Mouse (Mus musculus) right cerebral cortex, adult 2 months (tissue): Measurements from ENCODE around the gene Trf.

Experiments used
- DNase-seq, 2 experiments: peaks; one replicate each; pipeline ENCODE4 v3.0.0; 2021 to 2022; ENCODE audit warnings: low spot score in 2 of 2

Trf gene

GRCm38 (mm10) chr9:103154568-103154967 is 75.7 kb downstream of the Trf start:
- DNase-seq, result no peak
